In the genomic region with DNA sequence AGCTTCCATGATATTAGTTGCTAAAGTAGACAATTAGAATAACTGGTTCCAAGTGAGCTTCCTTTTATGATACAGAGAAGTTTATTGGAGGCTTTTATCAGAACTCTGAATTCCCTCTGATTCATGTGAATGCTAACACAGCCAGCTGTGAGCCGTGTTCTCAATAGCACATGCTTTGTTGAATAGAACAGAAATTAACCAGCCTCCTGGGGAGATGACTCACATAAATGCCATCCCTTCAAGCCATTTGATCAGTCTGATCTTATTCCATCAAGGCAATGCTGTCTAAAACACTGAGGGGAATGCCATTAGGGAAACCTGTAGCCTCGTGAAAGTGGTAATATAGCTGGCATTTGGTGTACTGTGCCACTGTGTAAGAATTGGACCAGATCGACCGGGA, we compare ENCODE assay signal across 30 mouse cellular contexts.
A peak's percentile ranks its signal among the peaks of the same experiment; 100 is the strongest.
DNase-seq lines count a peak whose midpoint lies in the region; ATAC-seq and TF ChIP-seq lines count a peak whose summit lies in the region.
"Had no signal": no experiment of that assay in that cellular context is flagged by ENCODE, and none has a peak within 500 bp of the region (broad histone marks: within the 10 kb centered on the region; RNA-seq: fewer than 3 reads in every experiment).

No protein-coding gene starts in this region.

- ATAC-seq in midbrain, postnatal 0 days (ENCODE audit: low FRiP score) = no peak
- no peak for ATAC-seq in heart, embryonic 11.5 days (replicated peaks; ENCODE audit: insufficient number of reproducible peaks, low FRiP score, low TSS enrichment)
- ATAC-seq: activated CD4-positive, CD25-positive, alpha-beta regulatory T cell, adult 4 months; forebrain, embryonic 16.5 days had no signal

- peak; percentile 4 to 16 for DNase-seq in layer of hippocampus, adult 18-20 months (ENCODE audit: low spot score in 2 of 2)
- DNase-seq in layer of hippocampus, adult 11-12 months (ENCODE audit: low spot score) = no peak
- DNase-seq in midbrain, postnatal 0 days (ENCODE audit: low spot score) = peak; percentile 12
- DNase-seq in midbrain, embryonic 10.5 days (ENCODE audit: low spot score) = no peak
- peak; percentile 1 for DNase-seq in layer of hippocampus, postnatal 36 days
- DNase-seq in cerebellum, adult 8-10 months = no peak
- DNase-seq: adrenal gland, adult 2 months; adrenal gland, postnatal 36 days; cerebellum, adult 9-10 months; cerebellum, postnatal 36 days; gastrocnemius, postnatal 10 days; heart, postnatal 14 days; kidney, adult 18-20 months; kidney, postnatal 25 days; liver, embryonic 13.5 days; lung, adult 18-20 months; lung, postnatal 10 days; right cerebral cortex, postnatal 4 days; thymus, adult 2 months; thymus, postnatal 36 days had no signal

- H3K9ac ChIP-seq in midbrain, postnatal 0 days (replicated peaks; ENCODE audit: low read length, poor library complexity, severe bottlenecking) = no peak overlapping the region
- no peak overlapping the region for H3K9ac ChIP-seq in heart, embryonic 11.5 days (ENCODE audit: low read depth, low read length)
- H3K9ac ChIP-seq: hindbrain, embryonic 15.5 days; kidney, embryonic 15.5 days; limb, embryonic 15.5 days; liver, embryonic 13.5 days had no signal

- no peak for TF ChIP-seq CTCF in midbrain, postnatal 0 days (IDR thresholded peaks at IDR 0.05)

- H3K4me3 ChIP-seq in midbrain, postnatal 0 days (ENCODE audit: low read depth, low read length) = no peak overlapping the region
- no peak overlapping the region for H3K4me3 ChIP-seq in midbrain, embryonic 10.5 days
- no peak overlapping the region for H3K4me3 ChIP-seq in heart, embryonic 11.5 days (ENCODE audit: low read depth, low read length)
- H3K4me3 ChIP-seq: hindbrain, embryonic 10.5 days; hindbrain, embryonic 15.5 days; kidney, embryonic 15.5 days; limb, embryonic 10.5 days; limb, embryonic 15.5 days; liver, embryonic 13.5 days had no signal

- no peaks in the 10 kb centered on the region for H3K27me3 ChIP-seq in midbrain, postnatal 0 days (ENCODE audit: insufficient read depth, low read length)
- no peaks in the 10 kb centered on the region for H3K27me3 ChIP-seq in midbrain, embryonic 10.5 days (ENCODE audit: low read depth, poor library complexity, severe bottlenecking)
- H3K27me3 ChIP-seq in heart, embryonic 11.5 days (ENCODE audit: control insufficient read depth, insufficient read depth, low read length) = no peaks in the 10 kb centered on the region
- H3K27me3 ChIP-seq: hindbrain, embryonic 15.5 days; kidney, embryonic 15.5 days; limb, embryonic 15.5 days; liver, embryonic 13.5 days had no signal

- H3K9me3 ChIP-seq in midbrain, postnatal 0 days (ENCODE audit: low read length) = no peaks in the 10 kb centered on the region
- no peaks in the 10 kb centered on the region for H3K9me3 ChIP-seq in midbrain, embryonic 10.5 days (replicated peaks)
- H3K9me3 ChIP-seq in heart, embryonic 11.5 days (replicated peaks; ENCODE audit: control insufficient read depth, low read length) = no peaks in the 10 kb centered on the region
- H3K9me3 ChIP-seq: hindbrain, embryonic 10.5 days; hindbrain, embryonic 15.5 days; kidney, embryonic 15.5 days; limb, embryonic 10.5 days; limb, embryonic 15.5 days; liver, embryonic 13.5 days had no signal

- no peaks in the 10 kb centered on the region for H3K36me3 ChIP-seq in midbrain, postnatal 0 days (ENCODE audit: insufficient read depth, low read length)
- no peaks in the 10 kb centered on the region for H3K36me3 ChIP-seq in midbrain, embryonic 10.5 days
- no peaks in the 10 kb centered on the region for H3K36me3 ChIP-seq in heart, embryonic 11.5 days (ENCODE audit: control insufficient read depth, insufficient read depth, low read length)
- H3K36me3 ChIP-seq: hindbrain, embryonic 10.5 days; hindbrain, embryonic 15.5 days; kidney, embryonic 15.5 days; limb, embryonic 10.5 days; limb, embryonic 15.5 days; liver, embryonic 13.5 days had no signal

- no peak overlapping the region for H3K27ac ChIP-seq in midbrain, postnatal 0 days (ENCODE audit: low read depth, low read length)
- no peak overlapping the region for H3K27ac ChIP-seq in midbrain, embryonic 10.5 days (replicated peaks)
- no peak overlapping the region for H3K27ac ChIP-seq in heart, embryonic 11.5 days (ENCODE audit: low read depth, low read length)
- H3K27ac ChIP-seq: hindbrain, embryonic 10.5 days; hindbrain, embryonic 15.5 days; kidney, embryonic 15.5 days; limb, embryonic 10.5 days; limb, embryonic 15.5 days; liver, embryonic 13.5 days; stomach, postnatal 0 days had no signal

- H3K4me2 ChIP-seq in midbrain, postnatal 0 days (ENCODE audit: low read depth, low read length, poor library complexity, severe bottlenecking) = no peak overlapping the region
- no peak overlapping the region for H3K4me2 ChIP-seq in heart, embryonic 11.5 days
- H3K4me2 ChIP-seq: hindbrain, embryonic 15.5 days; kidney, embryonic 15.5 days; limb, embryonic 15.5 days; liver, embryonic 13.5 days; midbrain, embryonic 11.5 days had no signal

- H3K4me1 ChIP-seq in midbrain, postnatal 0 days (ENCODE audit: insufficient read depth, low read length) = no peaks in the 10 kb centered on the region
- no peaks in the 10 kb centered on the region for H3K4me1 ChIP-seq in midbrain, embryonic 10.5 days
- H3K4me1 ChIP-seq in heart, embryonic 11.5 days (ENCODE audit: control insufficient read depth, insufficient read depth, low read length) = no peaks in the 10 kb centered on the region
- H3K4me1 ChIP-seq: hindbrain, embryonic 10.5 days; hindbrain, embryonic 15.5 days; kidney, embryonic 15.5 days; limb, embryonic 10.5 days; limb, embryonic 15.5 days; liver, embryonic 13.5 days had no signal

- WGBS in midbrain, postnatal 0 days = 62% methylated on average over 4 of the region's 4 CpGs
- WGBS in midbrain, embryonic 10.5 days = 80% methylated on average over 4 of the region's 4 CpGs
- WGBS in heart, embryonic 11.5 days (ENCODE audit: insufficient replicate concordance) = 78% methylated on average over 4 of the region's 4 CpGs

Comparison
In these comparisons a context has a peak if more than half of its experiments do, and no peak if none do; other contexts are left out.
1. DNase-seq: peak in layer of hippocampus, adult 18-20 months (2 of 2), midbrain, postnatal 0 days (single experiment) and layer of hippocampus, postnatal 36 days (2 of 2); none in layer of hippocampus, adult 11-12 months (single experiment), midbrain, embryonic 10.5 days (single experiment) and cerebellum, adult 8-10 months (single experiment).